Mouse (Mus musculus): ENCODE measurements around the gene Pigc. TPM values are rescaled to one million over a fixed set of nuclear protein-coding genes. Genes with fewer than 3 reads are reported as not detected.

Gene Pigc
- polyA plus RNA-seq, 1 experiment from 2014 or later, result 42.2 TPM

GRCm38 (mm10) chr1:162020766-162021165 lies 51.8 kb downstream of the Pigc start:
- no peak overlapping the region for H3K9ac ChIP-seq (replicated peaks; ENCODE audit: low read depth, low read length)
- no peak; the same call in 1 of the 2 replicates for ATAC-seq (ENCODE audit: insufficient number of reproducible peaks, insufficient read depth, low FRiP score, low read depth)
- H3K4me3 ChIP-seq (ENCODE audit: low read depth, low read length), result no peak overlapping the region
- peaks cover 37% of the 10 kb centered on the region for H3K4me1 ChIP-seq (ENCODE audit: control insufficient read depth, insufficient read depth, low read length)
- no peaks in the 10 kb centered on the region for H3K36me3 ChIP-seq (ENCODE audit: control insufficient read depth, insufficient read depth, low read length)
- H3K9me3 ChIP-seq (ENCODE audit: control insufficient read depth, low read depth, low read length), result no peaks in the 10 kb centered on the region
- peak overlapping the region; percentile 24; the same call in 1 of the 2 replicates for H3K27ac ChIP-seq (ENCODE audit: low read length)
- H3K4me2 ChIP-seq (replicated peaks; ENCODE audit: low read depth, low read length), result no peak overlapping the region
- no peaks in the 10 kb centered on the region for H3K27me3 ChIP-seq (ENCODE audit: control insufficient read depth, insufficient read depth, low read length)
- 46% methylated on average over 4 of the region's 4 CpGs for WGBS

Other genes with a start within 250 kb of the Pigc start
- gene Fasl, start 180.7 kb upstream of the Pigc start, polyA plus RNA-seq (2014; fragmentation: Nextera tagmentation; extraction: Ambion mirVana), result not detected in 2 replicates
- 26.4 and 28.2 TPM in 2 replicates for gene Suco, start 92.5 kb upstream of the Pigc start, polyA plus RNA-seq (2014; fragmentation: Nextera tagmentation; extraction: Ambion mirVana)
- not detected in 2 replicates for gene 4930558K02Rik, start 10.4 kb downstream of the Pigc start, polyA plus RNA-seq (2014; fragmentation: Nextera tagmentation; extraction: Ambion mirVana)